Mouse (Mus musculus) adrenal gland, postnatal 10 days (tissue): Measurements from ENCODE around the gene Aldh18a1. TPM values are rescaled to one million over a fixed set of nuclear protein-coding genes. Genes with fewer than 3 reads are reported as not detected.
A peak's percentile ranks its signal among the peaks of the same experiment; 100 is the strongest.
"Not testable (repeated sequence)": the region's sequence is repeated elsewhere in the genome, so short reads cannot be mapped to it uniquely, and the experiment has no call there.

Experiments
- DNase-seq: peaks from one replicate; pipeline ENCODE4 v3.0.0; 2021; ENCODE audit warnings: mixed read lengths
- total RNA-seq, 2 experiments: library from RNA; stranded (reverse); gene quantifications; 2 replicates each; pipeline ENCODE4 v1.2.3; 2021

The Aldh18a1 gene
- total RNA-seq, 2 experiments from 2014 or later = 24.7 to 24.8 TPM

DNA sequence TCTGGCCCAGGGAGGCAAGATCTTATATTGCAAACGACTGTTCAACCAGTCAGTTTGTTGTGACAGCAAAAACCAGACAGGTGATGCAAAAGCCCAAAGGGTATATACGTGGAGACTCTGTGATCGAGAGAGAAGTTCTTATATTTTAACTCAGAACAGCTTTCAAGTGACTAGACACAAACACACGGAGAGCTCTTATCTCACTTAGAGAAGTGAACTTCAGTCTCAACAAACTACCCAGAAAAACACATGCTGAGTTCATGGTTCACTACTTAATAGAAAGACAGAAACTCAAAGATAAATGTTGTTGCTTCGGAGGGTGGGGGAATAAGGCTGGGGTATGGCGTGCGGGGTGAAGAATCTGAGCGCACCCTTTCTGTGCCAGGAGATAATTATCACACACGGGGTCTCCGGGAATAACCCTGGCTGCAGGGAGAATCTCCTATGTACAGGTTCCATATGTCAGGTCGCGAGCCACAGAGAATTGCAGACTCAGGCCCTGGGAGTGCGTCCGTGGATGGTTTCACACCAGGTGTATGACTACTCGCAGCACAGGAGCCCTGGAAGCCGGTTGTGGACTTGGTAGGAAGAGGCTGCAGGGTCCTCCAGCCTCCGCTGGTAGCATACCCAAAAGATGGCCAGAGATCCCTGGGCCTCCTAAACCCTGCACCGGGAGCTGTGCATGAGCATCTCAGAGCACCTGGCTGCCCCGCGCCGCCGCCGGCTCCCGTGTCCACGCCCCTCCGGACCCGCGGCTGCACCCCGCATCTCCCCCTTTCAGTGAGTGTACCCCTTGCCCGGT is 571 bp downstream of the Aldh18a1 start:
- no peak for DNase-seq

DNA sequence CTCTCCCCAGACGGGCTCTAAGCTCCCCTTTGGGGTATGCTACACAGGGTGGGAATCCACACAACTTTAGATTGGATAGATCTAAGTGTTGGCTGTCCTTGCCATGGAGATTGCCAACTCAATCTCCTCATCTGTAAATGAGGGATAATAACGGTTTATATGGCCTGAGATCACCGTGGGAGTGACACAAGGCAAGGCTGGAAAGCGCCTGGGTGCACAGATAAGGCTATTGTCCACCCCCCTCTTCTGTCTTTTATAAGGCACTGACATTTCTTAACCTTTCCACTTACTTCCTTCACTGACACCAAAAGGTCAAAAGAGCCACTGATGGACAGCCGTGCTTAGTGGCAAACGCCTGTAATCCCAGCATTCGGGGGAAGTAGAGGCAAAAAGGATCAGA is 1.4 kb downstream of the Aldh18a1 start:
- no peak for DNase-seq

DNA sequence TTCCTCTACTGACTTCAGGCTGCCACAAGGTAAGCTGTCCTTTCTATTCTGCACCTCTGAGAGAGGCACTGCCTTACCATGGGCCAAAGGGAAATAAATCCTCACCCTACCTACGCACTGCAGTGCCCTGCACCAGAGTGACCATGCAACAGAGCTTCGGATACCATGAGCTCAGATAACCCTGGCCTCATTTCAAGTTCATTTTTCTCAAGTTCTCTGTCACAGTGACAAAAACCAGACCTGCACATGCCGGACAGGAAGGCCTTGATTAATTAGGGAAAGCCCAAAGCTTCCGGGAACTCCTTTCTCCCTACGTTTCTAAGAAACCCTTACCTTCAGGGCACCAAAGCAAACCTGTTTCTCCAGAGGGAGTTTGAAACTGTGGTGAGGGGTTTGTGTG is 6.6 kb downstream of the Aldh18a1 start:
- DNase-seq = no peak

DNA sequence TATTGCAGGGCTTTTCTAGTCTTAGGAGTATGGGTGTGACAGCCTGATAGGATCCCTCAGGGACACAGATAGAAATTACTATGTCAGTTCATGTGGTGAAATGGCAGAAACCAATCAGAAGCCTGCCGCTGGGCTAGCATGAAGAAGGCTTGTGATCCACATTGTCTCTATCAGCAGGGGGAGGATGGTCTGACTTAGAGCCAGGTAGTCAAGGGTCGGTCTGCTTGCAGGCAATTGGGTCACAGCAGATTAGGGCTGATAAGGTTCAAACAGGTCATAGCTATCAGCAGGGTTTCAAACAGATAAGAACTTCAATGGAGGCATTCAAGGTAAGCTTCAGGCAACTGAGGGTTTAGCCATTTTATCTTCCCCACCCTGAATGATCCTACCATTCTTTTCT is 7.4 kb downstream of the Aldh18a1 start:
- DNase-seq = no peak

DNA sequence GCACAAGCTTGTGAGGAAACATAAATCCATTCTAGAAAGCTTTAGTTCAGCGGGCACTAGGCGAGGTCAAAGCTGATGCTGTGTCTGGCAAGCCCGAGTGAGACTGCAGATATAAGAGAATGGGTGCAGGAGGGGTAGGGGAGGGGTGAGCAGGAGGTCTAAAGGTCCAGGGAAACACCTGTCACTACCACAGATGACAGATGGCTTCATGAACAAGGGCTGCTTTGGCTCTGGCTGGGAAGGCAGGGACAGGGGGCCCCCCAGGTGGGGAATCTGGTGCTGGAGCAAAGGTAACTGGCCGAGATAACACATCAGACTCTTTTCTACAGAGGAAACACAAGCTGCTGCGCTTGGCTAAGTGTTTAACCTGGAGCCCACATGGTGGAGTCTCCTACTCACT is 12.8 kb downstream of the Aldh18a1 start:
- no peak for DNase-seq

DNA sequence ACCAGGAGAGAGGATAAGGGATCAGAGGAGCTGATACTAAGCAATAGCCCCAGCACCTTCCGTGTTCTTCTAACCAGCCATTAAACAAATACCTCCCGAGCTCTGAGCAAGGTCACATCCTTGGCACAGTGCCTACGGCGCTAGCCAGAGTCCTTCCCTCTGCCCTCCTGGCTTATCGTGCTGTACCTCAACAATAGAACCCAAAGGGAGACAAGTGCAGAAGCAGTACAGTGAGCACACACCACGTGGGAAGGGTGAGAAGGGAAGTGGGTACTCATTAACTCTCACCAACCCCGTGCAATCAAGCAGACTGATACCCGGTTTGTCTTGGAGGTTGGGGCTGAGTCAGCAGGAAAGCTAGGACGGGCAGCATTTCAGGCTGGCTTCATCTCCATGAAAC is 17.5 kb downstream of the Aldh18a1 start:
- DNase-seq = peak; percentile 75

DNA sequence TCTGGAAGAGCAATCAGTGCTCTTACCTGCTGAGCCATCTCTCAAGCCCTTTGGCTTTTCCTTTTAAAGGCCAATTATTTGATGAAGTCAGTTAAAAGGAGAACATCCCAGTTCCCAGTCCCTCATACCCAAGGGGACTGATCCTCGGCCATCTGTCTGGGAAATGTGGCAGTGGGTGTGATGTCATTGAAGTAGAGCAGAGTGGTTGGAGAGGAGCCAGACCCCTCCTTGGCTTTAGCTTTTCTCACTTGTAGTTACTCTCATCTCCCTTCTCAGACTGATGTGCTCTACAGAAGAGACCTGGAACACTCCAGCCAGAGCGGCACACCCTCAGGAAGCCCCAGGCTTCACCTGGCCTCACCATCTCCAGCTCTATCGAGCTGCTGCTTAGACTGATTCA is 20.6 kb downstream of the Aldh18a1 start:
- DNase-seq = no peak

DNA sequence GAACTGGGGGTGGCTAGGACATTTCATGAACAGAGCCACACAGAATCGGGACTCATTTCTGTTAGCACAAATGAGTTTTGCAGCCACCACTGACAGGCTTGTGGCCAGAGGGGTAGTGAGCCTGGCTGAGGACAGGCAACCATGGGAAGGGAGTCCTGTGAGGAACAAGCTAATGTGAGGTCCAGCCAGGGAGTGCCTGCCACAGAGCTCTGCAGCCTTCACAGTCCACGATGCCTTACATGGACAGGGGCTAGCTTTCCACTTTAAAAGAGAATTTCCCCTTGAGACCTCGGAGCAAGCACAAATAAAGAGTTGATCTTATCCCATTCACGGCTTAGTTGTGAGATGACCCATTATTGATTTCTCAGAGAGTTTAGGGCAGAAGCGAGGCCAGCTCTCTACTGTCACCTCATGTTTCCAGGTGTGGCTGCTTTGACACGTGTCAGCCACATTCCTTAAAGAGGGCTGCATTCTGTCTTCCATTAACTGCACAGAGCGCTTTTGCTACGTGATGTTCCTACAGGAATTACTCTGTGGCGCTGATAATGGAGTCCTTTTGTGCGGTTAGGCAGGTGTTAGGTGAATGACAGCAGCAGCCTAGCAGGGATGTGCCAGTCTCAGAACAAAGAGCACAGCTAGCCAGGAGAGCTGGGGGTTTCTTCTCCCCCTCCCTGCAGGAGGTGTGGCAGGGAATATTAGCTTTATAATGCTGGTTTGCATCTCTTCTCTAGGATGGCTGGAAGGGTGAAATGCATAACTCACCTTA is 24.2 kb downstream of the Aldh18a1 start:
- DNase-seq = no peak

DNA sequence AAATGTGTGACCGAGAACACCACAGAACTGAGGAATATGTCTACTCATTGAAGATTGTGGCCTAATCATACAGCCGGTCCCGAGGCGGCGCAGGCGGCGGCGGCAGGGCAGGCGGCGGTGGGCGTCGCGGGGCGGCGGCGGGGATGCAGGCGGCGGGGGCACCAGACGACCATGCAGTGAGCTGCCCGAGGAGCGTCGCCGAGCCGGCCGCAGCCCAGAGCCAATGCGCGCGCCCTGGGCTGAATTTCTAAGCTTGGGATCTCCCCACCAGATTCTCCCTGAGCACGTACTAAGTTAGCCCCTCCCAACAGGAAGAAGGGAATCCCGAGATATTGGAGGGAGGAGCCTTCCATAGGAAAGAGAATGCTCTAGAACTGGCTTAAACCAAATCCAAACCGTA is 26.7 kb downstream of the Aldh18a1 start:
- not testable (repeated sequence) for DNase-seq

DNA sequence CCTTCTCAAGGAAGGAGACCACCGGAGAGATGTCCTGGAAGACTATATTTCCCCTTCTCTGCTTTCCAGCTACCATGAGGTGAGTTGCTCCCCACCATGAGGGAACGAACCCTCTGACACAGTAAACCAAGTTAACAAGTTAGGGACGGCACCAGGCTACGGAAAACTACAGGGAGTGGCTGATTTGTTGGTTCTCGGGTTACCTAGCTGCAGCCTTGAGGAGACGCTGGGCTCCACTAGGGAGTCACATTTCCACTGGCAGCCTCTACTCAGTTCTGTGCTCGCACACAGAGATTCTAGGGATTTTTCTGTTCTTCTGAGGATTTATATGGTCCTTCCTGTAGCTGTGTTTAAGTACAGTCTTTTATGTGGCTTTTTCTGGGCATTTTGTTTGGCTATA is 32.2 kb downstream of the Aldh18a1 start:
- no peak for DNase-seq

DNA sequence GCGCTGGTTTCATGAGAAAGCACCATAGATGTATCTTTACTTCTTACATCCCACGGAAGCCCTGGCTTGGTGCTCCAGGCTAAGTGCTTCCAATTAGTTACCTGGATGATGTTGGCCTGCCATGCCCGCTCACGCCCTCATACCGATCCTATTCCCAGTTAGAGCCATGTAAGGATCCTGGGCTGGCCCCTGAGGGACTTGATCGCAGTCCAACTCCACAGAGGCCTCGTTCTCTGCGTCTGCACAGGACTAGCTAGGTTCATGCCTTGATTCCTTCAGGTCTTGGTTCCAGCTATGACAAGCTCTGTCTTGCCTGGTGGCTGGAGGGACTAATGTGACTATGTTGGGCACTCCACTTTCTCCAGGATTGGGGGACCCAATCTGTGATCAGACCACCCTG is 33.1 kb downstream of the Aldh18a1 start:
- no peak for DNase-seq

DNA sequence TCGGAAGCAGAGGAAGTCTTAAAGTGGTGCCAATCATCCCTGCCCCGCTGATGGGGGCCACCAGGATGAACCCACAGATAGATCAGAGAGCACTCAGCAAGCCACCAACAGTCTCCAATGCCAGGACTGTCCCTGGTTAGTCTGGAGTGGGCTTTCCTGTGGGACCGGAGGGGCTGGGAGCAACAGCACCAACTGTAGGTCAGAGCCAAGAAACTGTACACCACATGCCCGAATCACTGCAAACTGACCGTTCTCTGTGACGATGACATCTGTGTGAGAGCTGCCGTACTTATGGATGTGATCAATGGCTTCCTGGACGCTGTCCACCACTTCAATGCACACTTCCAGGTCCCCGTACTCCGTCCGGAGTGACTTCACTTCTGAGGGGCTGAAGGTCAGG is 33.9 kb downstream of the Aldh18a1 start:
- no peak for DNase-seq

DNA sequence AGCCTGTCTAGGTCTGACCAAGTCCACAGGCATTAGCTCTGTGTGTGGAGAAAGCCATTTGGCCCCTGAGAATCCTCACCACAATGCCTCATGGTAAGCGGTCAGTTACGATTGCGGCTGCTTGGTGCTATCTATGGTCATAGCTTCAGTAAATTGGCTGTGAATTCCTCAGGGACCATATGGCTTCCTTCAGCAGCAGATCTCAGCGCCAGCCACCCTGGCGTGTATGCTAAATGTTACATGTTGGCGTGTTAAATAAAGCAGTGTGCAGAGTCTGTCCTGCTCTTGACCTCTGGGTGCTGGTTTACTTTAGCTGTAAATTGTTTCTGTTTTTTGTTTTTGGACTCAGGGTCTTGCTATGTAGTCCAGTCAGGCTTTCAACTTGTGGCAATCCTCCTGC is 34.4 kb downstream of the Aldh18a1 start:
- no peak for DNase-seq

DNA sequence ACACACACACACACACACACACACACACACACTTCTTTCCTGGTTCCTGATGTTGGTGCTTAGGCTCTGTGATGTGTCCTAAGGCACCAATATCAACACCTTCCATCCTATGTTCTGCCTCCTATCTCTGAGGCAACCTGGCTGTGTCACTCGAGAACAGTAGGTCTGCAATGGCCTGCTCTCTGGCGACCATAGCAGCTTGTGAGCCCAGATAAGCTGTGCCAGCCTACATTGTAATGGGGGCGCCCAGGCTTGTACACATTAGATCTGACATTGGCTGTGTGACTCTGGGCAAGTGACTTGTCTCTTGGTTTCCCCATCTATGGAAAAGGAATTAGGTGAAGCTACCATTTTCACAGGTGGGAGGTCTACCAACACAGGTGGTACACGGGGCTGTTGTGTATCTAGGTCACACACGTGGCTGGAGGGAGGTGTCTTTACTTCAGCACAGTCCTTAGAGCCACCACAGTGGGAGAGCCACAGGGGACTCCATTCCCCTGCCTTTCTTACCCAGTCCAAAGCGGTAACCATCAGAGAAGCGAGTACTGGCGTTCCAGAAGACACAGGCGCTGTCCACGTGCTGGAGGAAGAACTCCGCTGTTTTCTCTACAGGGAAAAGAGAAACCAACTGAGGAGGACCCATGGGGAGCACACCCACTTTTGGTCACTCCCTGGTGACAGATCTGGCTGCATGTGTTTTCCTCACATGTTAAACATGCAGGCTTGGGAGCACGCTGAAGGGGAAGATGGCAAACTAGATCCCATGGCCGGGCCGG is 35.1 kb downstream of the Aldh18a1 start:
- DNase-seq = no peak

DNA sequence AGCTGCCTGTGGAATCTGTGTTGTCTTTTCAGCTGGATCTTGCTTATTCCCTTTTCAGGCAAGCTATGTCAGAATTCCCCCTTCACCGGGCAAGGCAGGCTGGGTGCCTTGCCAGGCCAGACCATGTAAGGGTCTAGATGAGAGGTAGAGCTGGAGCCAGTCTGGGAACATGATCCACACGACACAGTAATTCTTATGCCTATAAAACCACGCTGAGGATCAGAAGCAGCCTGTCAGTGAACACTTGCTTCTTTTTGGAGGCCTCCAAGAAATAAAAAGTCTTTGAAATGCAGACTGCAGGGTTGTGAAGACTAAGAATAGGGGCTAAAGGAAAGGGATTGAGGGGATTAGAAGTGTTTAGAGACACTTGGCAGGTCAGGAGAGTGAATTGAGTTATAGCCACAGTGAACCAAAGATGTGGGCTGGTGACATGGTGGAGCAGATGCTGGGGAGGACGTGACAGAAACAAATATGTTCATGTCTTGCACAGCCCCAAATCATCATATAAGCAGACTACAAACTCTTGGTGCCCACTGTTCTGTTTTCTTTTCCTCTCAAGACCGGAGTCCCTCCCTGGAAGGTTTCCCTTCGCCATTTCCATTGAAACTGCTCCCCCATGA is 38.6 kb downstream of the Aldh18a1 start:
- no peak for DNase-seq

DNA sequence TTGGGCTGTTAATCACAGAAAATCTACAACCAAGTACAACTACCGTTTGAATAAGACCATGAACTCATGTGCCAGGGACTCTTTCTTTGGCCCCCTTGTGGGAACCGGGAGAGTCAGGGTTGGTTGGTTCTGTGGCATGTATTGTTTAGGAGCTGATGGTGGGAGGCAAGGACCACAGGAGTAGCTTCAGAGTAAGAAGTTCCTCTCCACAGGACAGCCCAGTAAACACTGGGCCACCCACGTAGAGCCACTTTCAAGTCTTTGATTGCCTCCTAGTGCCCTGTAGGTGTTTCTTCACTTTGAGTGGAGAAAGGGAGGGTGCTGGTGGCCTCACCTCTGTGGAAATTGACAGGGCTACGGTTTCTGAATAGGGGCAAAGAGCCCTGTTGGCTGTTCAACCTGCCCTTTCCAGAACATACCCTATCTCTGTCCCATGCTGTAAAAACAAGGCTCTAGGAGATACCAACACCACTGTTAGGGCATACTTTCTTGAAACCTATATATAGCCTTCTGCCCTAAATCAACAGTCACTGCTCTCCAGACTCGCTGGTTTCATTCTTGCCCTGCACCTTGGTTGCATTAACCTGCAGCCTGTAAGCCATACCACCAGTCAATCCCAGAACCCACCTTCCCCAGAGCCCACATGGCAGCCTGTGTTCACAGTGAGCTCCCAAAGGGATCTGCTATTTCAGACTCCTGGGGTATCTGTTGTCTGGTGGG is 39.3 kb downstream of the Aldh18a1 start:
- no peak for DNase-seq

DNA sequence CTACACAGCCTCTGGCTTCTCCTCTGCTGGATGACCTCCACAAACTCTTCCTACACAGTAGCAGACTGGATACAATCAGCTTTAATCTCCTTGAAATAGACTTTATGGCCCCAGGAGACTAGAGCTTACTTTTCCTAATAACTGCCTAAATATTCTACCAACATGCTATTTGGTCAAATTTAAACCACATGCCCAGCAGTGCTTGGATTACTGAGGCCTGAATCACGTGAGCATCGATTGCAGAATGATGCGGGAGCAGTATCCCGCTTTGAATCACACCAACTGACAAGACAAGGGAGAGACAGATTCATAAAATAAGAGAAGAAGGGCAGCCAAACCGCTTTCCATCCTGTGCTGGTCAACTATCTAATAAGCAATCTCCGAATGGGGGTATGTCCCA is 39.9 kb downstream of the Aldh18a1 start:
- DNase-seq = no peak

DNA sequence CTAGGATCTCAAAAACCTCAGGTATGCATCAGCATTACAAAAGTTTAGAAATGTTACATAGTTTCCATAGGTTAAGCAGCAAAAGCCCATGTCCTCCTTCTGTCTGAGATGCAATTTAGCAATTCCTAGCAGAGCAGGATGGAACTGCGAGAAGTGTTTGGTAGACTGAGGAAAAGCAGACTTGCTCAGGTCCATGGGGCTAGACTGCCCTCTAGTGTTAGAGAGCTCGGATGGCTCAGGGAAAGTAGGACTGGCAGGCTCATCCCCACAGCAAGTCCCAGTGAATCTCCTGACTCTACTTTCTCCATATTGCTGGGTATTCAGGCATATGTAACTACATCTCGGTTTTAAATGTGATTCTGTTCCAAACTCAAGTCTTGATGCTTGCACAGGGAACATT is 43.4 kb downstream of the Aldh18a1 start:
- DNase-seq = peak; percentile 67

DNA sequence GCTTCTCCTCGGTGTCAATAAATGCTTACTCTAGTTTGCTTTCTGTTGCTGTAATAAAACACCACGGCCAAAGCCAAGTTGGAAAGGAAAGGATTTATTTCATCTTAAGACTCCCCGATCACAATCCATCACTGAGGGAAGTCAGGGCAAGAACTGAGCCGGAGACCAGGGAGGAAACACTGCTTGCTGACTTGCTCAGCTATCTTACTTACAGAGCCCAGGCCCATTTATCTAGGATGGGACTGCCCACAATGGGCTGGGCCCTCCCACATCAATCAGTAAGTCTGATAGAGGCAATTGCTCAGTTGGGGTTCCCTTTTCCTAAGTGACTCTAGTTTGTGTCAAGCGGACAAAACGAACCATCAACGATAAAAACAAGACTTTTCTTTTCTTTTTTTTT is 45.5 kb downstream of the Aldh18a1 start:
- no peak for DNase-seq

DNA sequence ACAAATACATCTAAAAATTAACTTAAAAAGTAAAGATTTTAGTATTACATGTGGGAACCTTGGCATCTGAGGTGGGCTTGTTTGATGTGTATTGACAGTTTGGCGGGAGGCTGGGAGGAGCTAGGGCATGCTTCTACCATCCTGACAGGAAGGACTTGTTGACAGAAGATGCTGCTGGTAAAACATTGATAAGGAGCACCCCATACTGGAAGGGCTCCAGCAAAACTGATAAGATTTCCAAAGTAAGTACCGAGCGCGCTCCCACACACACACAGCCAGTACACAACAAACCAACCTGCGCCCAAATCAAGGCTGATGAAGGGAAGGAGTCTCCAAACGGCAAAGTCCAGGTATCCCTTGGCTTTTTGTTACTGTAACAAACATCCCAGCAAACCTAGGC is 51.7 kb downstream of the Aldh18a1 start:
- no peak for DNase-seq

DNA sequence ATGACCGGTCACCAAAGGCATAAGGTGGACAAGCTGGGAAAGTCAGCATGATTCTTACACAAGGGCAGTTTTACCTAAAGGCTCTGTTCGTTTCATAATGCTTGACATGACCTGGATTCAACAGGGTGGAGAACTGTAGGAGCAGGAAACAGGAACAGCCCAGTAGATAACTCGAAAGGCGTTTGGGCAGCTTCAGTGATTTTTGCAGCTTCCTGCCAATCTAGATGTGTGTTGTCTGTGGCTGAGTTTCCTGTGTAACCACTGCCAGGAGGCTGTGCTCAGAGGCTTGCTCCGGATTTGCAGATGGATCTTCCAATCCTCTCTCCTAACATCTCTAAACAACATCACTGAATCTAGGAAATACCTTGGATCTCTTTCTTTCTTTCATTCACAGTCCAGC is 55.7 kb downstream of the Aldh18a1 start:
- DNase-seq = no peak

DNA sequence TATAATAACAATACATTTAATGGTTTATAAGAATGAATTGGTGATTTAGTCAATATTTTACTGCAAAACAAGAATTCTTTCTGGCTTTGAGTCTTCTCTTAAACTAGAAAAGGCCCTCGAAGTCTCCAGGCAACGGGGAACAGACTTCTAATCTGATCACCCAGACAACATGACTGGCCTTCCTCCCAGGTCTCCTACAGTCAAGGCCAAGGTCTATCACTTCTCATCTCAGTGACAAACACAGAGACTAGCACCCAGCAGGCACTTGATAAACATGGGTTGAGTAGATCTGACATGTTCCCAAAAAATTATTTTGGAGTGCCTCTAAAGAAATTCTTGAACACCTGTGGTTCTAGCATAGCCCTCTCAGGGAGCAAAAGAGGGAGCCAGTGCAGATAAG is 57.9 kb downstream of the Aldh18a1 start:
- DNase-seq = peak; percentile 17
